Mouse (Mus musculus): Measurements from ENCODE around the gene Hspb3. TPM values are rescaled to one million over a fixed set of nuclear protein-coding genes. Genes with fewer than 3 reads are reported as not detected.

Hspb3 gene
- total RNA-seq, 2 experiments from 2014 or later = 27.4 to 28.9 TPM

DNA sequence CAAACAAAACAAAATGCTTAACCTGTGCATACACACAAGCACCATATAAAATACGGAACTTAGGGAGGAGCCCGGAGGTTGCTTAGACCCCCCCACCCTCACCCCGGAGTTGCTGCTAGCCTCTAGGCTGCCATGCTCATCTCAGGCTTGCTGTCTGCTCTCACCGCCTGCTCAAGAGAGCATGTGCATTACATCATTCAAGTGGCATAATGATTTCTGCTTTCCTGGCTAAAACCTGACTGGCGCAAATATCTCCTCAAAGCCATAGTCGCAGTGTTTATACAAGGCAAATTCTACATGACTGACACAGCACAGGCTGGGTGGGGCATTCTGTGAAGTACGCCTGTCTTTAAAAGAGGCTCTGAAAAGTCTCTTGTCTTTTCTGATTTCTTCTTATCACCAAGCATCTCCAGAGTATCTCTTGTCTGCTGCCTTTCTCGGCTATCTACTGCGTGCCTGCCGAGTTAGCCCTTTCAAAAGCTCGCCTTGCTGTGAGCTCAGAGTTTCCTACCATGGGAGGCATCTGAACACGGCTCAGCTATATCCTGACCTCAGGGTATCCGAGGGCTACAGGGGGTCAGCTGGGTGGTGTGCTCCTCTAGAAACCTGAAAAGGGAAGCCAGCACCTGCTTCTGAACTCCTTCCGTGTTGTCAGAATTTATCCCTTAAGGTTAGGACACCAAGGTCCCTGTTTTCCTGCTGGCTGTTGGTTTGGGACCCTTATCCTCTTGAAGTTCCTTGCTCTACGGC, 28.6 kb downstream of the Hspb3 start:
- DNase-seq = no peak

GRCm38 (mm10) chr13:113632506-113632905, 31.0 kb downstream of the Hspb3 start:
- DNase-seq = no peak

DNA sequence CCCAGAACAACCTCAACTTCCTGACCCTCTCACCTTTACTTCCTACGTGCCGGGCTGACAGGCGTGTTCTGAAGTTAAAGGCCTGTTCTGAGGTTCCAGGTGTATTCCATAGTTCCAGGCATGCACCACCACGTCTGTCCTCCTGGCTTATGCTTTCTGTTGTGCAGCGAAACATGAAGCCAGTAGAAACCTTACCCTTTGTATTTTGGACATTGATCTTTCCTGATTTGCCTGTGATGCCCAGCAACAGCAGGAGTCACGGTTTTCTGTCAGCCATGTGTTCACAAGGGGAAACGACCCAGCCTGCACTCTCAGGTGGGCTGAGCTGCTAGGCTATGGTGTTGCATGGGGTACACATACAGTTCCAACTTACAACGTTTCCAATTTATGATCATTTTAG, 35.9 kb downstream of the Hspb3 start:
- DNase-seq = no peak

GRCm38 (mm10) chr13:113622865-113623255, 40.6 kb downstream of the Hspb3 start:
- no peak for DNase-seq

GRCm38 (mm10) chr13:113622122-113622864, 41.2 kb downstream of the Hspb3 start:
- DNase-seq = no peak

DNA sequence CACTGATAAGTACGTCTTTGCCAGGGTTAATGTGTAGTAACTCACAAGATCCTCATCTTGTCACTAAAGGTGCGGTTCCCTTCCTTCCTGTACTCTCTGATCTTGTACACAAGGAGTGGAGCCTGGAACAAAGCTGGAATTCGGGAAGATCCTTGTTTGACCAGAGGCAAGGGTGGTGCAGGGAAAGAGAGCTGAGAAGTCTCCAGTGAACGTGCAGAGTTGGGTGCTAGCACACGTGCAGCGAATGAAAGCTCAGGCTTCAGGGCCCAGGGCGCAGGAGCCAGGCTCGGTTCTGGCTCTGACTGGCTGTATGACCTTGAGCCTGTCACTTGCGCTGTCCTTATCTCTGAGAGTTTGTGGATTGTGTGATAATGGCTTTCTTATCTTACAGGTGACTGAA, 44.5 kb downstream of the Hspb3 start:
- peak; percentile 5 for DNase-seq

DNA sequence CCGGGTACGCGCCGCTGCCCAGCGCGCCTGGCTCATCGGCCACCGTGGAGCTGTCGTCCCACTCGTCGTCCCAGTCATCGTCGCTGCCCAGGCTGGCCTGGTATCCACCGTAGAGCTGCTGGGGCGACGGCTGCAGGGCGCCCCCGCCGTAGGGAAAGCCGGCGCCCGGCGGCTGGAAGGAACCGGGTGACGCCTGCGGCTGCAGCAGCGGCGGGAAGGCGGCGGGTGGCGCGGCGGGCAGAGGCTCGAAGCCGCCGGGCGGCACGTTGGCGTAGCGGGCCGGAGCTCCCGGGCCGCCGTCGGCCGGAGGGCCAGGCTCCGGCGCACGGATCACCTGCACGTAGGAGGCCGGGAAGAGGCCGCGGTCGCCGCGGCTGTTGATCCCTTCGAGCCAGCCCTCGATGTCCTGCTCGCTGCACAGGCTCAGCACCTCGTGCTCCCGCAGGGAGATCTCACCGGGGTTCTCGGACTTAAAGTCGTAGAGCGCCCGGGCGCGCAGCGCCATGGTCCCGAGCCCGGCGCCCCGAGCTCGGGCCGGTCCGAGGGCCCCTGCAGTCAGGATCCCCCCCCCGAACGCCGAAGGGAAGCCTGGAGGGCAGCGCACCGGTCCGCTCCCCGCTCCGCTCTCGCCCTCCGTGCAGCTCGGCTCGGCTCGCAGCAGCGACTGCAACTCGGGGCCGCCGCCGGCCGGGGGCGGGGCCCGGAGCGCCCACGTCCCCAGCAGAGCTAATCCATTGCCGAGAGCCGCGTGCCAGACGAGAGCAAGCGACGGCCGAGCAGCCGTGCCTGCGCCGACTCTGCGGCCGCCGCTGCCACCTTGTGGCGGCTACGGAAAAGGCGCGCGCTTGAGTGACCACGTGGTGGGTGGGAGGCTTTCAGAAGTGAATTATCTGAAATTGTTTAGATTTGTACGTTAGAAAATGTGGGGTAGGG, 45.3 kb downstream of the Hspb3 start, which contains the start of gene Snx18:
TSS of gene Snx18 (minus strand) at position 674 of the 933 bp plus-strand sequence.
- DNase-seq = peak; percentile 95

DNA sequence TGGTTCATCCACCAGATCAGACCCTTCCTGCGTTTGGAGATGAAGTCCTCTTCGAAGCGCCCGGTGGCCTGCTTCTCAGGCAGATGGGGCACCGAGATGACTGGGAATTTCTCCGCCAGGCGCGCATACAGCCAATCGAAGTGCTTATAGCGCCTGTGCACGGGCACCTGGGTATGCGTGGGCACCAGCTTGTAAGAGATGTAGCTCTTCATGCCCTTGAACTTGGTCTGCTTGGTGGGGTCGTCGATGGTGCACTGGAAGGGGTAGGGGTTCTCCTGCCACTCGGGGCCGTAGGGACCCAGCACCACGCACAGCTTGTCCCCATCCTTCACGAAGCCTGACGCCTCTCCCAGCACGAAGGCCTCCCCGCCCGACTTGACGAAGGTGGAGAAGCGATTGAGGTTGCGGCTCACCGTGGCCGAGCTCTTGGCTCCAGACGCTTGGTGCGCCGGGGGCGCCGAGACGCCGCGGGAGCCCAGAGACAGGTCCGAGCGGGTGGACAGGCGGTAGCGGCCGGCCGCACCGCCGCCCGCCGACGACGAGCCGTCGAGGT, 46.1 kb downstream of the Hspb3 start:
- DNase-seq = peak; percentile 32

DNA sequence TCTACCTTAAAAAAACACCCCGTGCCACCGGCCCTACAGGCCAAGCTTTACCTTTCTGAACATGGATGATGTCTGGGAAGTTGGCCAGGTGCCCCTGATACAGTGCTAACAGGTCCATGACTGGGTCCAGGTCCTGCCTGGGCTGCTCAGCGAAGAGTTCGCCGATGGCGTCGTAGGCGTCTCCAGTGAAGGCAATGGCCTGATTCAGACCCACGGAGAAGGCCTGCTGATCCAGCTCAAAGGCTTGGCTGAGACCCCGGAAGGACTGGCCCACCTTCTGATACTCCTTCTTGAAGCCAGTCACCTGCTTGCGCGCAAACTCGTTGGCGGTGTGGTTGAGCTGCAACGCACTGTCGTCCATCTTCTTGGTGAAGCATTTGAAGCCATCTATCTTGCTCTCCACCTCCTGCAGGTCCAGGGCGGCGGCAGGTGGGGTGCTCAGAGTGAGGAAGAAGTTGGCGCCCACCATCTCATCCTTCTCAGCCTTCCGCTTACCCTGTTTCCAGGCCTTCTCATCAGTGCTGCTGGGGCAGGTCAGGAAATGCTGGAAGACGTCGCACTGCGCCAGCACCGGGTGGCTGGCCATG, 46.6 kb downstream of the Hspb3 start:
- DNase-seq = peak; percentile 38

DNA sequence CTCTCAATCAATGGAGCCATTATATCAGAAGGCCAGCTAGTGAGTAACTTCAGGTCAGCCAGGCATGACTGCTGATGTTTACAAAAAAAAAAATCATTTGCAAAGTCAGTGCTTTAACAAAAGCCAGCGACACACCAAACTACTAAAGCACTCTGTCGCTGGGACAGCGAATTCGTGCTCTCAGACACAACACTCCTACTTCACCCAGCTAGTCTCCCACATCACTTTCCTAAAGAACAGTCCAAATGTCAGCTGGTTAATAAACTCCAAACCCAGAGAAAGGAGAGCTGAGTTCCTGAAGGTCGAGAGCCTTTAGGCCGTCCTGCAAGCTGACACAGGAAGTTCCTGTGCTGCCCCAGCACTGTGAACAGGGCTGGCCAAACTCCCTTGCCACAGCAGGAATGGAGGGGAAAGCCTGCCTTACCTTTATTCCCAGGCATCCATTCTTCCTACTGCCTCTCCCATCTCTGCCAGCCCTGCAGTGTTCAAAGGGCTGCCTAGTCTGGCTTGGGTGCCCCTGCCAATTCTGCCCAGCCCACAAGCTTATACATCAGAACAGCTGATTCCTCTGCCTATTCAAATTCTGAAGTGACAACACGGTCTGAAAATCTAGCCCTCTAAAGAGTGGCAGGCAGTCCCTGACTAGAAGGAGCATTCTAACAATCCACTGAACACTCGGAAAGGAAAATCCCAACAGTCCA, 47.4 kb downstream of the Hspb3 start:
- no peak for DNase-seq

DNA sequence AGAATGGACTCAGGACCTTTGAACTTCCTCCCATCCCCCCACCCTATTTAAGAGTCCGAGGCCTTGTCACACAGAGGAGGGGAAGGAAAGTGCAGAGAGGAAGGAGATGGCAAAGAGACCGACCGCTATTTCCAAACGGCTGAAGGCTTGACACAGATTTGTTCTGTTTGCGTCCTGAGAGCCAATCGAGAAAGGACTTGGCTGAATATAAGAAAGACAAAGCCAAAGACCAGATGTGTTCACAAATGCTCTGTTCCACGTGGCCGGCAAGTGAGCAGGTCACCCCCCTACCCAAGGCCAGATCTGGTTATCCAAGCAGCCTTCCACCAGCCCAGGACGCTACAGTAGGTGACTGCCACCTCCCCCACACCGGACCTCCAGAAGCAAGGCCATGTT, 47.9 kb downstream of the Hspb3 start:
- peak; percentile 43 for DNase-seq

GRCm38 (mm10) chr13:113614635-113615545, 48.6 kb downstream of the Hspb3 start:
- DNase-seq = peak; percentile 92

- DNase-seq = no peak
Measured at GRCm38 (mm10) chr13:113613882-113614281, 49.6 kb downstream of the Hspb3 start.

DNA sequence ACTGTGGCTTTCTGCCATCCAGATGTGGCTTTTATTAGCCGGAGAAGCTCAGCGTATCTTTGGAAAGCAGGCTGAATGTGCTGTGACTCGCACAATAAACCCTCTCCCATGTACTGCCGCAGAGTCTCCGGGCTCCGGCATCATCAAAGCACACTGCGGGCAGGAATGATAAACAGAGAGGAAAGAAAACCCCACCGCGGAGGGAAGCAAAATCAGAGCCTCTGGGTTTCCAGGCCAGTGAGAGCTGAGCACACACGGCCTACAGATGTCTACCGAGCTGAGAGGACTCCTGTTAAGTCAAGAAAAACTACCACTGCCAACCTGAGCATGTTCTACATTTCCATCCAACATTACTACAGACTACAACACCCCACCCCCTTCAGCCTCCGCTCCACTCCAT, 50.1 kb downstream of the Hspb3 start:
- DNase-seq = no peak

Other genes starting within 250 kb of the Hspb3 start
- gene Snx18, start 45.1 kb downstream of the Hspb3 start, total RNA-seq (2021) = 10 to 100 TPM; 32.6 to 34.4 TPM
- gene Arl15, start 130.8 kb upstream of the Hspb3 start, total RNA-seq (2021) = 10 to 100 TPM; 17.7 to 19.8 TPM

Measured in heart, postnatal 4 days (tissue).